11 mouse cellular contexts compared by ENCODE assay signal in the genomic region with DNA sequence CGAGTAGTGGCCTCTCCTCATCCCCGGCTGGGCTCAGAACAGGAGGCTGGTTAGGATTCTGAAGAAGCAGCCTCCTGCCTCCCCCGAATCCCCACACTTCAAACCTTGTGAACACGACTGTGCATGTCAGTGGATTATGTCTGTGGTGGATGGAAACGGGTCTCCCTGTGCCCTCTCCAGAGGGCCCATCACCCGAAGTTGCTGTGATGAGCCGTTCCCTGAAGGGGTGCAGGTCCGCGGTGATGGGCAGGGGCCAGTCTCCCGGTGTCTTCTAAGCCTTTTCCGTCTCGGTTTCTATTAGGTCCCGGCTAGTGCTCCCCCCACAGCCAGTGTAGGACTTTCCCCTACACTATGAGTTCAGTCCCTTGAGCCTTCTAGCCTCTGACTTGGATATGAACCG. TPM values are rescaled to one million over a fixed set of nuclear protein-coding genes. Genes with fewer than 3 reads are reported as not detected.
DNase-seq lines count a peak whose midpoint lies in the region; ATAC-seq and TF ChIP-seq lines count a peak whose summit lies in the region.
"Had no signal": no experiment of that assay in that cellular context is flagged by ENCODE, and none has a peak within 500 bp of the region (broad histone marks: within the 10 kb centered on the region; RNA-seq: fewer than 3 reads in every experiment).

No protein-coding gene starts in this region.

- 78% methylated on average over 14 of the region's 14 CpGs for WGBS in heart, embryonic 10.5 days
- WGBS in midbrain, embryonic 12.5 days: 82% methylated on average over 14 of the region's 14 CpGs
- WGBS in midbrain, embryonic 14.5 days: 79% methylated on average over 14 of the region's 14 CpGs
- WGBS in hindbrain, postnatal 0 days: 82% methylated on average over 14 of the region's 14 CpGs
- 79% methylated on average over 14 of the region's 14 CpGs for WGBS in stomach, embryonic 15.5 days

- H3K27me3 ChIP-seq in heart, embryonic 10.5 days (ENCODE audit: insufficient read depth, poor library complexity, severe bottlenecking): peaks cover 19% of the 10 kb centered on the region; the same call in 1 of the 2 replicates
- H3K27me3 ChIP-seq in midbrain, embryonic 12.5 days: peaks cover 36% of the 10 kb centered on the region
- H3K27me3 ChIP-seq in midbrain, embryonic 14.5 days (ENCODE audit: control insufficient read depth, insufficient read depth, low read length): peaks cover 25% of the 10 kb centered on the region
- H3K27me3 ChIP-seq in hindbrain, postnatal 0 days (ENCODE audit: insufficient read depth, low read length): peaks cover 4% of the 10 kb centered on the region; the same call in 1 of the 2 replicates
- H3K27me3 ChIP-seq in stomach, embryonic 15.5 days (replicated peaks): 0 out of 2 replicates have a peak, but pooled peaks cover 4% of the 10 kb centered on the region

- H3K9ac ChIP-seq in midbrain, embryonic 12.5 days (replicated peaks): peak overlapping the region; percentile 37
- H3K9ac ChIP-seq in midbrain, embryonic 14.5 days (replicated peaks; ENCODE audit: low read length): no peak overlapping the region; the same call in 1 of the 2 replicates
- H3K9ac ChIP-seq in hindbrain, postnatal 0 days (replicated peaks; ENCODE audit: low read length): no peak overlapping the region
- H3K9ac ChIP-seq in stomach, embryonic 15.5 days: no peak overlapping the region

- no peak overlapping the region for H3K27ac ChIP-seq in heart, embryonic 10.5 days
- H3K27ac ChIP-seq in midbrain, embryonic 12.5 days (replicated peaks): no peak overlapping the region
- H3K27ac ChIP-seq in midbrain, embryonic 14.5 days (replicated peaks; ENCODE audit: low read depth, low read length): no peak overlapping the region
- H3K27ac ChIP-seq in hindbrain, postnatal 0 days: no peak overlapping the region
- no peak overlapping the region for H3K27ac ChIP-seq in stomach, embryonic 15.5 days
- H3K27ac ChIP-seq: heart, embryonic 15.5 days had no signal

- peaks cover 38% of the 10 kb centered on the region for H3K4me1 ChIP-seq in heart, embryonic 10.5 days
- peaks cover 25% of the 10 kb centered on the region for H3K4me1 ChIP-seq in midbrain, embryonic 12.5 days
- peaks cover 16% of the 10 kb centered on the region for H3K4me1 ChIP-seq in midbrain, embryonic 14.5 days (ENCODE audit: control insufficient read depth, insufficient read depth, low read length)
- peaks cover 8% of the 10 kb centered on the region; the same call in 1 of the 2 replicates for H3K4me1 ChIP-seq in hindbrain, postnatal 0 days (ENCODE audit: insufficient read depth, low read length)
- H3K4me1 ChIP-seq in stomach, embryonic 15.5 days: peaks cover 16% of the 10 kb centered on the region

- no peak for TF ChIP-seq CTCF in hindbrain, postnatal 0 days (IDR thresholded peaks at IDR 0.05; ENCODE audit: low read depth)

- H3K9me3 ChIP-seq in heart, embryonic 10.5 days: no peaks in the 10 kb centered on the region
- H3K9me3 ChIP-seq in midbrain, embryonic 12.5 days: no peaks in the 10 kb centered on the region
- H3K9me3 ChIP-seq in midbrain, embryonic 14.5 days (ENCODE audit: control insufficient read depth, low read length): no peaks in the 10 kb centered on the region
- no peaks in the 10 kb centered on the region for H3K9me3 ChIP-seq in hindbrain, postnatal 0 days (ENCODE audit: low read length)
- H3K9me3 ChIP-seq in stomach, embryonic 15.5 days: no peaks in the 10 kb centered on the region
- H3K9me3 ChIP-seq: heart, embryonic 15.5 days had no signal

- no peak for ATAC-seq in midbrain, embryonic 12.5 days (ENCODE audit: low FRiP score, low read depth)
- no peak for ATAC-seq in midbrain, embryonic 14.5 days (ENCODE audit: low FRiP score, low TSS enrichment)
- no peak for ATAC-seq in hindbrain, postnatal 0 days
- no peak for ATAC-seq in stomach, embryonic 15.5 days (ENCODE audit: insufficient read depth, low FRiP score, low read depth)
- ATAC-seq: activated CD4-positive, CD25-positive, alpha-beta regulatory T cell, adult 4 months had no signal

- no peak for DNase-seq in heart, embryonic 10.5 days (ENCODE audit: low spot score)
- DNase-seq in heart, adult 9 months (ENCODE audit: low spot score in 2 of 2): no peak
- no peak for DNase-seq in midbrain, embryonic 14.5 days
- no peak for DNase-seq in hindbrain, postnatal 0 days (ENCODE audit: low spot score)
- DNase-seq in cerebellum, adult 9-10 months: no peak
- DNase-seq in ovary, adult 18-20 months (ENCODE audit: low spot score): no peak
- DNase-seq: thymus, adult 2 months had no signal

- peaks cover 43% of the 10 kb centered on the region for H3K36me3 ChIP-seq in heart, embryonic 10.5 days
- H3K36me3 ChIP-seq in midbrain, embryonic 12.5 days: peaks cover 42% of the 10 kb centered on the region
- H3K36me3 ChIP-seq in midbrain, embryonic 14.5 days (ENCODE audit: control insufficient read depth, insufficient read depth, low read length): peaks cover 41% of the 10 kb centered on the region
- peaks cover 26% of the 10 kb centered on the region; the same call in 1 of the 2 replicates for H3K36me3 ChIP-seq in hindbrain, postnatal 0 days (ENCODE audit: insufficient read depth, low read length)
- peaks cover 25% of the 10 kb centered on the region for H3K36me3 ChIP-seq in stomach, embryonic 15.5 days

- H3K4me3 ChIP-seq in heart, embryonic 10.5 days: 0 out of 2 replicates have a peak overlapping the region, but pooled peaks have one; percentile 92
- H3K4me3 ChIP-seq in midbrain, embryonic 12.5 days: 0 out of 2 replicates have a peak overlapping the region, but pooled peaks have one; percentile 81
- H3K4me3 ChIP-seq in midbrain, embryonic 14.5 days (replicated peaks; ENCODE audit: low read depth, low read length): no peak overlapping the region
- no peak overlapping the region for H3K4me3 ChIP-seq in hindbrain, postnatal 0 days (ENCODE audit: low read length)
- no peak overlapping the region; the same call in 1 of the 2 replicates for H3K4me3 ChIP-seq in stomach, embryonic 15.5 days (replicated peaks)

- H3K4me2 ChIP-seq in midbrain, embryonic 12.5 days (replicated peaks): peak overlapping the region; percentile 98
- no peak overlapping the region for H3K4me2 ChIP-seq in midbrain, embryonic 14.5 days (ENCODE audit: low read length)
- peak overlapping the region; percentile 88 for H3K4me2 ChIP-seq in hindbrain, postnatal 0 days (ENCODE audit: low read depth, low read length)
- peak overlapping the region; percentile 95; the same call in 1 of the 2 replicates for H3K4me2 ChIP-seq in stomach, embryonic 15.5 days

RNA-seq across cellular contexts. Expression of a gene that starts 1.8 kb away (rescaled TPM):
- 23.1 and 27.4 TPM in 2 replicates for polyA plus RNA-seq in heart, embryonic 10.5 days (2016; fragmentation: Nextera tagmentation; extraction: Ambion mirVana)
- polyA plus RNA-seq in midbrain, embryonic 12.5 days (2016; fragmentation: Nextera tagmentation; extraction: Ambion mirVana): 22.6 and 24.5 TPM in 2 replicates
- 14.9 and 23.7 TPM in 2 replicates for polyA plus RNA-seq in midbrain, embryonic 14.5 days (2014; fragmentation: Nextera tagmentation; extraction: Ambion mirVana)
- total RNA-seq in hindbrain, postnatal 0 days (2014; rRNA removed): 35.3 and 42.6 TPM in 2 replicates
- polyA plus RNA-seq in hindbrain, postnatal 0 days (2015; fragmentation: Nextera tagmentation; extraction: Ambion mirVana): 15.9 and 16.4 TPM in 2 replicates
- polyA plus RNA-seq in stomach, embryonic 15.5 days (2015; fragmentation: Nextera tagmentation; extraction: Ambion mirVana): 19.1 and 21.4 TPM in 2 replicates

RNA-seq across cellular contexts. Expression of a gene that starts 7.4 kb away (rescaled TPM):
- not detected in 2 replicates for polyA plus RNA-seq in heart, embryonic 10.5 days (2016; fragmentation: Nextera tagmentation; extraction: Ambion mirVana)
- polyA plus RNA-seq in midbrain, embryonic 12.5 days (2016; fragmentation: Nextera tagmentation; extraction: Ambion mirVana): 4.0 and 5.2 TPM in 2 replicates
- 0.39 and 1.2 TPM in 2 replicates for polyA plus RNA-seq in midbrain, embryonic 14.5 days (2014; fragmentation: Nextera tagmentation; extraction: Ambion mirVana)
- total RNA-seq in hindbrain, postnatal 0 days (2014; rRNA removed): 0.26 and 0.40 TPM in 2 replicates
- 0.15 and 0.19 TPM in 2 replicates for polyA plus RNA-seq in hindbrain, postnatal 0 days (2015; fragmentation: Nextera tagmentation; extraction: Ambion mirVana)
- 0.09 TPM in 1 of 2 replicates, not detected in the other for polyA plus RNA-seq in stomach, embryonic 15.5 days (2015; fragmentation: Nextera tagmentation; extraction: Ambion mirVana)
- polyA plus RNA-seq: activated CD4-positive, CD25-positive, alpha-beta regulatory T cell, adult 4 months; heart, embryonic 15.5 days had no signal

RNA-seq across cellular contexts. Expression of a gene that starts 20.0 kb away (rescaled TPM):
- 19.1 and 39.9 TPM in 2 replicates for polyA plus RNA-seq in heart, embryonic 10.5 days (2016; fragmentation: Nextera tagmentation; extraction: Ambion mirVana)
- 2.7 and 2.8 TPM in 2 replicates for polyA plus RNA-seq in midbrain, embryonic 12.5 days (2016; fragmentation: Nextera tagmentation; extraction: Ambion mirVana)
- polyA plus RNA-seq in midbrain, embryonic 14.5 days (2014; fragmentation: Nextera tagmentation; extraction: Ambion mirVana): 4.2 and 6.9 TPM in 2 replicates
- 5.7 and 7.7 TPM in 2 replicates for total RNA-seq in hindbrain, postnatal 0 days (2014; rRNA removed)
- 6.6 and 6.9 TPM in 2 replicates for polyA plus RNA-seq in hindbrain, postnatal 0 days (2015; fragmentation: Nextera tagmentation; extraction: Ambion mirVana)
- 1.0 TPM in 2 replicates for polyA plus RNA-seq in stomach, embryonic 15.5 days (2015; fragmentation: Nextera tagmentation; extraction: Ambion mirVana)
- polyA plus RNA-seq: activated CD4-positive, CD25-positive, alpha-beta regulatory T cell, adult 4 months had no signal

RNA-seq across cellular contexts. Expression of a gene that starts 24.8 kb away (rescaled TPM):
- polyA plus RNA-seq in heart, embryonic 10.5 days (2016; fragmentation: Nextera tagmentation; extraction: Ambion mirVana): 5.5 and 6.3 TPM in 2 replicates
- polyA plus RNA-seq in midbrain, embryonic 12.5 days (2016; fragmentation: Nextera tagmentation; extraction: Ambion mirVana): 12.3 and 15.4 TPM in 2 replicates
- polyA plus RNA-seq in midbrain, embryonic 14.5 days (2014; fragmentation: Nextera tagmentation; extraction: Ambion mirVana): 14.0 and 15.2 TPM in 2 replicates
- 167 and 170 TPM in 2 replicates for total RNA-seq in hindbrain, postnatal 0 days (2014; rRNA removed)
- 17.1 and 19.0 TPM in 2 replicates for polyA plus RNA-seq in hindbrain, postnatal 0 days (2015; fragmentation: Nextera tagmentation; extraction: Ambion mirVana)
- polyA plus RNA-seq in stomach, embryonic 15.5 days (2015; fragmentation: Nextera tagmentation; extraction: Ambion mirVana): 12.9 and 13.5 TPM in 2 replicates
- polyA plus RNA-seq: activated CD4-positive, CD25-positive, alpha-beta regulatory T cell, adult 4 months had no signal

RNA-seq across cellular contexts. Expression of a gene that starts 26.7 kb away (rescaled TPM):
- polyA plus RNA-seq in heart, embryonic 10.5 days (2016; fragmentation: Nextera tagmentation; extraction: Ambion mirVana): 261 and 301 TPM in 2 replicates
- polyA plus RNA-seq in midbrain, embryonic 12.5 days (2016; fragmentation: Nextera tagmentation; extraction: Ambion mirVana): 264 and 283 TPM in 2 replicates
- polyA plus RNA-seq in midbrain, embryonic 14.5 days (2014; fragmentation: Nextera tagmentation; extraction: Ambion mirVana): 165 and 174 TPM in 2 replicates
- 164 and 185 TPM in 2 replicates for total RNA-seq in hindbrain, postnatal 0 days (2014; rRNA removed)
- polyA plus RNA-seq in hindbrain, postnatal 0 days (2015; fragmentation: Nextera tagmentation; extraction: Ambion mirVana): 156 and 176 TPM in 2 replicates
- polyA plus RNA-seq in stomach, embryonic 15.5 days (2015; fragmentation: Nextera tagmentation; extraction: Ambion mirVana): 372 and 377 TPM in 2 replicates

Comparison
In these comparisons a context has a peak if more than half of its experiments do, and no peak if none do; other contexts are left out.
1. H3K4me3 ChIP-seq: peak in heart, embryonic 10.5 days (single experiment) and midbrain, embryonic 12.5 days (single experiment); none in midbrain, embryonic 14.5 days (single experiment), hindbrain, postnatal 0 days (single experiment) and stomach, embryonic 15.5 days (single experiment).